Mouse (Mus musculus) embryonic facial prominence, embryonic 14.5 days (tissue): Measurements from ENCODE around the gene Tcte2. TPM values are rescaled to one million over a fixed set of nuclear protein-coding genes. Genes with fewer than 3 reads are reported as not detected.

Experiments
- ATAC-seq: fragments of 200-750 bp; cut with Nextera tagmentation; 2 replicates; pipeline ENCODE4 v1.8.0; 2017; ENCODE audit warnings: low read depth, moderate number of reproducible peaks, moderate TSS enrichment
- DNase-seq: peaks from one replicate; pipeline ENCODE4 v3.0.0-alpha.2; 2015; ENCODE audit warnings: low spot score
- H3K27ac ChIP-seq: fragments of 300-500 bp; sonication (generic); replicated peaks from 2 replicates; pipeline ENCODE4 v1.5.1; 2014; ENCODE audit warnings: low read depth, mild to moderate bottlenecking, low read length, moderate library complexity
- H3K27me3 ChIP-seq: fragments of 300-500 bp; sonication (generic); replicated peaks from 2 replicates; pipeline ENCODE4 v1.6.1; 2014; ENCODE audit warnings: low read length; ENCODE audit not compliant: control insufficient read depth, insufficient read depth
- H3K36me3 ChIP-seq: fragments of 300-500 bp; sonication (generic); 2 replicates; pipeline ENCODE4 v1.6.1; 2014; ENCODE audit warnings: low read length, mixed read lengths; ENCODE audit not compliant: control insufficient read depth, insufficient read depth
- H3K4me1 ChIP-seq: fragments of 300-500 bp; sonication (generic); 2 replicates; pipeline ENCODE4 v1.6.1; 2014; ENCODE audit warnings: antibody characterized with exemption, low read length; ENCODE audit not compliant: control insufficient read depth, insufficient read depth
- H3K4me2 ChIP-seq: fragments of 300-500 bp; sonication (generic); 2 replicates; pipeline ENCODE4 v1.6.1; 2014; ENCODE audit warnings: low read depth, mild to moderate bottlenecking, low read length, moderate library complexity, mixed read lengths
- H3K4me3 ChIP-seq: fragments of 300-500 bp; sonication (generic); 2 replicates; pipeline ENCODE4 v1.5.1; 2014; ENCODE audit warnings: low read depth, mild to moderate bottlenecking, low read length
- H3K9ac ChIP-seq: fragments of 300-500 bp; sonication (generic); 2 replicates; pipeline ENCODE4 v1.6.1; 2014; ENCODE audit warnings: low read depth, mild to moderate bottlenecking, low read length, moderate library complexity, mixed read lengths
- H3K9me3 ChIP-seq: fragments of 300-500 bp; sonication (generic); 2 replicates; pipeline ENCODE4 v1.6.1; 2016; ENCODE audit warnings: low read length; ENCODE audit not compliant: control insufficient read depth
- WGBS: fragments of 180-500 bp; shearing (Covaris S2); extraction: QIAGEN DNeasy Blood & Tissue Kit; methylation state at CpG from one replicate; pipeline ENCODE4 v1.1.7; 2014; 5-methylcytosine and 5-hydroxymethylcytosine counted together
- polyA plus RNA-seq: library from polyadenylated mRNA; unstranded; fragments of >200 nt; fragmentation: Nextera tagmentation; extraction: Ambion mirVana; gene quantifications from 2 replicates; pipeline ENCODE4 v1.2.1, GENCODE M21; 2014

The Tcte2 gene
- polyA plus RNA-seq, 1 experiment from 2014 or later: 3.2 TPM

DNA sequence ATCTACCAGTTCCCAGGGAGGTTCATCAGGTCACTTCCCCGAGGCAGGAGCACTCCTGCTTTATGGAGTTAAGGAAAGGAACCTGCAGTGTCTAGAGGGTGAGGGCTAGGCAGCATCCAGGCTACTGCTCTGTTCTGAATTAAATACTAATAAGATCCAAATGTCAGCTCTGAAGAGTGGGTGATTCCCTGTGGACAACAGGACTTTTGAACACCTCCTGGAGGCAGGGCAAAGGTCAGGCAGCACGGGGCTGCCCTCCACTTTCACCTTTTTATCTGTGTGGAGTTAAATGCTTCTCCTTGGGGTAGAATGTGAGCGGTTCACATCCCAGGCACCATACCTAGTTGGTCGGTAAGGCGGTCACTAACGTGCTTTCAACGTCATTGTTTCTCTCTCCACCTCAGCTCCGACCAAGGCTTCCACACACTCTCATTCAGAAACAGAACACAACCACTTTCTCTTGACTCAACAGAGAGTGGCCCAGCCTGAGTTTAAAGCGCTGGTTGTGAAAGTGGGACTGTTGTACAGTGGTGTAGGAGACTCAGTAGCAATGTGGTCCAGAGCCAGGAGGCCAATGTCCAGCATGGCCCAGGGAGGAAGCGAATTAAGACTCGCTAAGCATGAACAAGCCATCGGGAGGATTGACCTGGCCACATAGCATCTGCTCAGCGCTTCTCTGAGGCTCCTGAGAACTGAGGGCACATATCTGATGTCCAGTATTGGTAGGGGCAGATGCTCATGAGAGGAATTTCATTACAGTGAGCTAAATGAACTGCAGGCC lies 98.0 kb downstream of the Tcte2 start:
- H3K4me2 ChIP-seq: no peak overlapping the region
- no peak for DNase-seq

More for the DNA sequence above, 98.0 kb downstream of the Tcte2 start:
- H3K36me3 ChIP-seq: no peaks in the 10 kb centered on the region
- H3K27ac ChIP-seq: no peak overlapping the region
- no peak overlapping the region for H3K4me3 ChIP-seq
- no peaks in the 10 kb centered on the region for H3K27me3 ChIP-seq
- WGBS: 48% methylated on average over 13 of the region's 13 CpGs
- H3K9me3 ChIP-seq: no peaks in the 10 kb centered on the region
- peaks cover 13% of the 10 kb centered on the region for H3K4me1 ChIP-seq
- H3K9ac ChIP-seq: no peak overlapping the region
- no peak for ATAC-seq

Other genes with a start within 250 kb of the Tcte2 start
- gene Afdn, start 1.3 kb downstream of the Tcte2 start, polyA plus RNA-seq: 65.8 and 69.3 TPM in 2 replicates
- not detected in 2 replicates for gene Gm7168, start 186.5 kb upstream of the Tcte2 start, polyA plus RNA-seq
- gene Gm7356, start 241.9 kb upstream of the Tcte2 start, polyA plus RNA-seq: not detected in 2 replicates